Mouse (Mus musculus): ENCODE data around the gene Anpep. TPM values are rescaled to one million over a fixed set of nuclear protein-coding genes. Genes with fewer than 3 reads are reported as not detected.

The Anpep gene
- 1 to 10 TPM; 1.3 to 2.1 TPM for total RNA-seq (2021)
- long read RNA-seq, partial matches to known transcripts: 0 of 1 reads
- long read RNA-seq, other reads (novel, unspliced or antisense): 0 of 1 reads

- no peak for DNase-seq (ENCODE audit: low spot score in 2 of 2)
These were observed at the start of gene Anpep for GRCm38 (mm10) chr7:79860811-79861210. Gene Anpep, minus strand, starts transcription at chr7:79861059.

- DNase-seq (ENCODE audit: low spot score in 2 of 2): no peak
These were observed 46.5 kb upstream of the Anpep start for GRCm38 (mm10) chr7:79907356-79907755.

GRCm38 (mm10) chr7:79906914-79907313 lies 46.1 kb upstream of the Anpep start:
- no peak for DNase-seq (ENCODE audit: low spot score in 2 of 2)

GRCm38 (mm10) chr7:79905193-79905592 lies 44.3 kb upstream of the Anpep start:
- DNase-seq (ENCODE audit: low spot score in 2 of 2): no peak

- no peak for DNase-seq (ENCODE audit: low spot score in 2 of 2)
These were observed 42.4 kb upstream of the Anpep start for GRCm38 (mm10) chr7:79903160-79903792.

GRCm38 (mm10) chr7:79900753-79901152 lies 39.9 kb upstream of the Anpep start:
- DNase-seq (ENCODE audit: low spot score in 2 of 2): no peak

- no peak for DNase-seq (ENCODE audit: low spot score in 2 of 2)
These were observed 34.4 kb upstream of the Anpep start for GRCm38 (mm10) chr7:79895225-79895624.

GRCm38 (mm10) chr7:79894790-79895189 lies 33.9 kb upstream of the Anpep start:
- no peak for DNase-seq (ENCODE audit: low spot score in 2 of 2)

- no peak for DNase-seq (ENCODE audit: low spot score in 2 of 2)
These were observed 31.9 kb upstream of the Anpep start for GRCm38 (mm10) chr7:79892576-79893428.

GRCm38 (mm10) chr7:79890436-79891221 lies 29.8 kb upstream of the Anpep start:
- no peak for DNase-seq (ENCODE audit: low spot score in 2 of 2)

- no peak for DNase-seq (ENCODE audit: low spot score in 2 of 2)
These were observed 27.7 kb upstream of the Anpep start for GRCm38 (mm10) chr7:79888603-79889002.

- DNase-seq (ENCODE audit: low spot score in 2 of 2): no peak
These were observed 22.9 kb upstream of the Anpep start for GRCm38 (mm10) chr7:79883613-79884334.

GRCm38 (mm10) chr7:79881901-79882300 lies 21.0 kb upstream of the Anpep start:
- DNase-seq (ENCODE audit: low spot score in 2 of 2): no peak

- no peak for DNase-seq (ENCODE audit: low spot score in 2 of 2)
These were observed 20.1 kb upstream of the Anpep start for GRCm38 (mm10) chr7:79880998-79881397.

GRCm38 (mm10) chr7:79880033-79880432 lies 19.2 kb upstream of the Anpep start:
- no peak for DNase-seq (ENCODE audit: low spot score in 2 of 2)

- no peak for DNase-seq (ENCODE audit: low spot score in 2 of 2)
These were observed 17.7 kb upstream of the Anpep start for GRCm38 (mm10) chr7:79878455-79879025.

GRCm38 (mm10) chr7:79873407-79873806 lies 12.5 kb upstream of the Anpep start:
- no peak for DNase-seq (ENCODE audit: low spot score in 2 of 2)

GRCm38 (mm10) chr7:79871797-79872345 lies 11.0 kb upstream of the Anpep start:
- DNase-seq (ENCODE audit: low spot score in 2 of 2): no peak

GRCm38 (mm10) chr7:79869072-79869719 lies 8.3 kb upstream of the Anpep start:
- no peak for DNase-seq (ENCODE audit: low spot score in 2 of 2)

GRCm38 (mm10) chr7:79868475-79868874 lies 7.6 kb upstream of the Anpep start:
- DNase-seq (ENCODE audit: low spot score in 2 of 2): no peak
